Mouse (Mus musculus) duodenum, adult 2 months (tissue): Measurements from ENCODE around the gene Tpbpa. TPM values are rescaled to one million over a fixed set of nuclear protein-coding genes. Genes with fewer than 3 reads are reported as not detected.

Source experiments
- polyA plus RNA-seq: library from polyadenylated mRNA; depleted of rRNA; stranded (reverse); fragments of >200 nt; gene quantifications from 2 replicates; pipeline ENCODE4 v1.2.3, GENCODE M21; 2012; ENCODE audit warnings: low replicate concordance; rRNA removed

Gene Tpbpa
- not detected in 2 replicates for polyA plus RNA-seq

DNA sequence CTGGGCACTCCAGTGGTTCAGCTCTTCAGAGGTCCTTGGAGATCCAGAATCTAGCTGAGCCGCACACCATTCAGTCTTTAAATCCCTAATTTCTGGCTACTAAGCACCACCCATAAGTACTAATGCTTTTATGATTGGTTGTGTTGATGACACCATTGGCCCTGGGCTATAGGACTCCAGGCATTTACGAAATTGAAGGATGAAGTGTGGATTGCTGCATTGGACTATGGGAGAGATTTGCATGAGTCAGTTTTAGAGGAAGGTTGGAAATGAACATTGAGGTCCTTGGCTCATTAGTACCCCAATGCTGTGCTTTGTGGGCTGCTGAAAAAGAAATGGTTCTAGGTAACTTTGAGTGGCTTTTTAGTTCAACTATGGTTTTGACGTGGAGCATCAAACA is at the start of gene Tpbpa:
Gene Tpbpa (minus strand): TSS at position 101 of the 400 bp plus-strand sequence.

DNA sequence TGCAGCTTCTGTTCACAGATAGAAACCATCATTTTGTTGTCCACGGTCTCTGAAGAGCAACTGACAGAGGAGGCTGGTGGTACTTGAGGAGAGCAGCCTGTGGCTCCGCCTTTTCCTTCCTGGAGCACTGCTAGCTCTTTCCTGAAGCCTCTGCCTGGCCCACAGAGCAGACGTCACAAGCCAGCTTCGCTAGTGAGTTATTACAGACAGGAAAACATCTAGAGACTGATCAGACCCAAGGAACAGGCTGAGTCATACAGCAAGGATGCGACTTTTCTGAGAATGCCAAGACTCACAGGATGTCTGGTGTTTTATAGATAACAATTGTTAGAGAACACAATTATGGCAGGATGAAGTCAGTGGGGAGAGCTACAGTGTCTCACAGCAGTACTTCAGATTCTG is 5.3 kb downstream of the Tpbpa start, which contains the start of the genes Gm49391 and Ctla2a:
Gene Gm49391 (minus strand): TSS at position 72 of the 402 bp plus-strand sequence.
Gene Ctla2a (minus strand): TSS at position 126 of the 402 bp plus-strand sequence.

DNA sequence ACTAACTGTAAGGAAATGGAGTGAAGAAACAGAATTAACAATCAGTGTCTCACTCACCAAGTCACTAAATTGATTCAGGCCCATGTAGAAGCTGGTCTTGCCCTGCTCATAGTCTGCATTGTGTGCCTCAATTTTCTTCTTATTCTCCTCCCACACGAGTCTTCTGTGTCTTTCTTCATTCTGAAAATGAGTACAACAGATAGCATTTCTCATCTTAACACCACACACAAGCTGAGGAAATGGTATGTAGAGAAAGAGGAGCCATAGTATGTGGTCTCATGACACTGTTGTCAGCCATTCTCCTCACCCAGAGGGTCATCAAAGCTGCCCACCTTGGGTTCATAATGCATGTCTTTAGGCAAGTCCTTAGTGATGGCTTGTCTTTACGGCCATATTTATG is 6.3 kb downstream of the Tpbpa start, which contains the start of gene Gm49393:
Gene Gm49393 (minus strand): TSS at position 101 of the 400 bp plus-strand sequence.

DNA sequence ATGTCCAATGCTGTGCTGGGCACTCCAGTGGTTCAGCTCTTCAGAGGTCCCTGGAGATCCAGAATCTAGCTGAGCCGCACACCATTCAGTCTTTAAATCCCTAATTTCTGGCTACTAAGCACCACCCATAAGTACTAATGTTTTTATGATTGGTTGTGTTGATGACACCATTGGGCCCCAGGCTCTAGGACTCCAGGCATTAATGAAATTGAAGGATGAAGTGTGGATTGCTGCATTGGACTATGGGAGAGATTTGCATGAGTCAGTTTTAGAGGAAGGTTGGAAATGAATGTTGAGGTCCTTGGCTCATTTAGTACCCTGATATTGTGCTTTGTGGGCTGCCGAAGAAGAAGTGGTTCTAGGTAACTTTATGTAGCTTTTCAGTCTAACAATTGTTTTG is 37.0 kb downstream of the Tpbpa start, which contains the start of gene Tpbpb:
Gene Tpbpb (minus strand): TSS at position 101 of the 400 bp plus-strand sequence.

DNA sequence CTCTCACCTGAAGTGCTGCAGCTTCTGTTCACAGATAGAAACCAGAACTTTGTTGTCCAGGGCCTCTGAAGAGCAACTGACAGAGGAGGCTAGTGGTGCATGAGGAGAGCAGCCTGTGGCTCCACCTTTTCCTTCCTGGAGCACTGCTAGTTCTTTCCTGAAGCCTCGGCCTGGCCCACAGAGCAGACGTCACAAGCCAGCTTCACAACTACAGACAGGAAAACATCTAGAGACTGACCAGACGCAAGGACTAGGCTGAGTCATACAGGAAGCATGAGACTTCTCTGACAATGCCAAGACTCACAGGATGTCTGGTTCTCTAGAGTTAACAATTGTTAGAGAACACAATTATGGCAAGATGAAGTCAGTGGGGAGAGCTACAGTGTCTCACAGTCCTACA is 44.5 kb downstream of the Tpbpa start, which contains the start of gene Ctla2b:
Gene Ctla2b (minus strand): TSS at position 120 of the 400 bp plus-strand sequence.

DNA sequence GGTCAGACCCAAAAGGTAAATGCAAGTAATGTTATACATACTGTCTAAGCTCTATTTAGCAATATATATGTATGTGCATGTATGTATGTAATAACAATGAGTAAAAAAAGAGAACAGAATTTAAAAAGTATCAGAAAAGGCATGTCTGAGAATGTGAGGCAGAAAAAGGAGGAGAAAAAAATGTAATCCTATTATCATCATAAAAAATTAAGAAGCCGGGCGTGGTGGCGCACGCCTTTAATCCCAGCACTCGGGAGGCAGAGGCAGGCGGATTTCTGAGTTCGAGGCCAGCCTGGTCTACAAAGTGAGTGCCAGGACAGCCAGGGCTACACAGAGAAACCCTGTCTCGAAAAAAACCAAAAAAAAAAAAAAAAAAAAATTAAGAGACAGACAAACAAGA is 45.0 kb downstream of the Tpbpa start, which contains the start of gene Gm49392:
Gene Gm49392 (minus strand): TSS at position 101 of the 400 bp plus-strand sequence.

Other genes with a start within 250 kb of the Tpbpa start
- not detected in 2 replicates for gene BC051665, start 155.6 kb downstream of the Tpbpa start, polyA plus RNA-seq
- not detected in 2 replicates for gene Ctsll3, start 139.1 kb downstream of the Tpbpa start, polyA plus RNA-seq
- gene 4930486L24Rik, start 77.5 kb downstream of the Tpbpa start, polyA plus RNA-seq = not detected in 2 replicates
- gene Gm49392, start 45.1 kb downstream of the Tpbpa start, polyA plus RNA-seq = not detected in 2 replicates
- 0.16 TPM in 1 of 2 replicates, not detected in the other for gene Ctla2b, start 44.5 kb downstream of the Tpbpa start, polyA plus RNA-seq
- not detected in 2 replicates for gene Tpbpb, start 37.1 kb downstream of the Tpbpa start, polyA plus RNA-seq
- gene Gm49393, start 6.4 kb downstream of the Tpbpa start, polyA plus RNA-seq = not detected in 2 replicates
- not detected in 2 replicates for gene Gm49391, start 5.4 kb downstream of the Tpbpa start, polyA plus RNA-seq
- gene Ctla2a, start 5.4 kb downstream of the Tpbpa start, polyA plus RNA-seq = 0.17 and 0.44 TPM in 2 replicates
- not detected in 2 replicates for gene Ctsj, start 64.0 kb upstream of the Tpbpa start, polyA plus RNA-seq
- gene Ctsq, start 98.6 kb upstream of the Tpbpa start, polyA plus RNA-seq = not detected in 2 replicates
- not detected in 2 replicates for gene Ctsr, start 222.3 kb upstream of the Tpbpa start, polyA plus RNA-seq